In the genomic region with DNA sequence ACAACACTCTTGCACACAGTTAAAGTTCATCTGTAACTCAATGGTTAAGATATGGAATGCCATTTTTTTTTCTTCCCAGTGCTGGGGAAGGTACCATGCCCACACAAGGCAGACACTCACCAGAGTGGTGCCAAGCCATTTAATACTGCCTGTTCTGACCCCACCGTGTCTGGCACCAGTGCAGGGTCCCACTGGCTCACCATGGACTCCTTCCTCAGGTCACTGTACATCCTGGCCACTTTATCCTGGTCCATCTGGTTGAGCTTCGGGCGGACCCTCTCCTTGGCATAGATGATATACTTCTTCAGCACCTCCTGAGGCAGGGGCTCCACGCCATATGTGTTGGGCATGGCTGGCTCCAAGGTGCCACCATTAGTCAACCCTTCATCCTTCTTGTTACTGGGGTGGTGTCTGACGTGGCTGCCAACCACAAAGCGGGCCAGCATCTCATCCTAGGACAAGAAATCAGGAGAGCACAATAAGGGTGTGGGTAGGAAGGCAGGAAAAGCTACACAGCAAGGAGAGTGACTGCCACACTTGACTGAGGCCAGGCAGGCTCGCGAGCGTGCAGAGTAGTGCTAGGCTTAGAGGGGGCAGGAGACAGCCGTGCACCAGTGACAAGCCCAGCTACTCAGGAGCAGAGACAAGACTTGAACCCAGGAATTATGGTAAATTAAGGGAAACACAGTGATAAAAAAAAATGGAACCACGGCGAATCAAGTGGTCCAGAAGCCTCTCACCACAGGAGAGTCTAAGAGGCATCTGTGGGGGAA, we compare ENCODE assay signal across 25 mouse cellular contexts. TPM values are rescaled to one million over a fixed set of nuclear protein-coding genes. Genes with fewer than 3 reads are reported as not detected.
DNase-seq lines count a peak whose midpoint lies in the region; ATAC-seq lines count a peak whose summit lies in the region.
"Had no signal": no experiment of that assay in that cellular context is flagged by ENCODE, and none has a peak within 500 bp of the region (broad histone marks: within the 10 kb centered on the region; RNA-seq: fewer than 3 reads in every experiment).

No protein-coding gene starts in this region.

- H3K36me3 ChIP-seq in forebrain, embryonic 14.5 days (ENCODE audit: control insufficient read depth, insufficient read depth, low read length), result peaks cover 72% of the 10 kb centered on the region
- peaks cover 100% of the 10 kb centered on the region for H3K36me3 ChIP-seq in forebrain, embryonic 10.5 days (replicated peaks)
- peaks cover 51% of the 10 kb centered on the region for H3K36me3 ChIP-seq in midbrain, embryonic 11.5 days (ENCODE audit: control insufficient read depth, insufficient read depth, low read length)
- no peaks in the 10 kb centered on the region for H3K36me3 ChIP-seq in midbrain, embryonic 15.5 days (replicated peaks)

- H3K27me3 ChIP-seq in forebrain, embryonic 14.5 days (replicated peaks; ENCODE audit: control insufficient read depth, insufficient read depth, low read length), result no peaks in the 10 kb centered on the region
- no peaks in the 10 kb centered on the region for H3K27me3 ChIP-seq in forebrain, embryonic 10.5 days (ENCODE audit: poor library complexity, severe bottlenecking)
- H3K27me3 ChIP-seq in midbrain, embryonic 11.5 days (ENCODE audit: control insufficient read depth, insufficient read depth, low read length), result no peaks in the 10 kb centered on the region
- H3K27me3 ChIP-seq in midbrain, embryonic 15.5 days (replicated peaks), result no peaks in the 10 kb centered on the region
- H3K27me3 ChIP-seq: CH12.LX; embryonic facial prominence, embryonic 12.5 days; heart, embryonic 15.5 days; limb, embryonic 13.5 days; liver, embryonic 12.5 days; Patski had no signal

- no peak overlapping the region for H3K4me2 ChIP-seq in forebrain, embryonic 14.5 days (ENCODE audit: low read length)
- no peak overlapping the region for H3K4me2 ChIP-seq in midbrain, embryonic 11.5 days
- H3K4me2 ChIP-seq in midbrain, embryonic 15.5 days, result no peak overlapping the region
- H3K4me2 ChIP-seq: embryonic facial prominence, embryonic 12.5 days; heart, embryonic 15.5 days; limb, embryonic 13.5 days; liver, embryonic 12.5 days had no signal

- WGBS in forebrain, embryonic 14.5 days, result 91% methylated on average over 12 of the region's 12 CpGs
- 91% methylated on average over 12 of the region's 12 CpGs for WGBS in forebrain, embryonic 10.5 days
- 91% methylated on average over 12 of the region's 12 CpGs for WGBS in midbrain, embryonic 11.5 days
- 85% methylated on average over 12 of the region's 12 CpGs for WGBS in midbrain, embryonic 15.5 days

- 0 out of 2 replicates have a peak, but pooled peaks cover 2% of the 10 kb centered on the region for H3K4me1 ChIP-seq in forebrain, embryonic 14.5 days (ENCODE audit: control insufficient read depth, insufficient read depth, low read length)
- no peaks in the 10 kb centered on the region for H3K4me1 ChIP-seq in forebrain, embryonic 10.5 days
- peaks cover 7% of the 10 kb centered on the region for H3K4me1 ChIP-seq in midbrain, embryonic 11.5 days (ENCODE audit: control insufficient read depth, insufficient read depth, low read length)
- H3K4me1 ChIP-seq in midbrain, embryonic 15.5 days, result no peaks in the 10 kb centered on the region; the same call in 1 of the 2 replicates
- H3K4me1 ChIP-seq: embryonic facial prominence, embryonic 12.5 days; heart, embryonic 15.5 days; limb, embryonic 13.5 days had no signal

- no peak for DNase-seq in forebrain, embryonic 14.5 days (ENCODE audit: low spot score)
- DNase-seq in forebrain, embryonic 10.5 days (ENCODE audit: extremely low spot score, low spot score), result no peak
- no peak for DNase-seq in midbrain, embryonic 11.5 days (ENCODE audit: low spot score, missing footprints)
- DNase-seq in thymus, postnatal 36 days, result peak; percentile 50 to 60
- DNase-seq in thymus, adult 18-20 months, result no peak
- no peak for DNase-seq in left cerebral cortex, postnatal 25 days (ENCODE audit: low spot score in 2 of 2)
- DNase-seq: adrenal gland, postnatal 36 days; B cell, adult 2 months; cerebellum, adult 11-12 months; heart, postnatal 36 days; kidney, adult 18-20 months; kidney, postnatal 4 days; lung, adult 18-20 months; lung, postnatal 14 days had no signal

- no peak for ATAC-seq in forebrain, embryonic 14.5 days
- no peak; the same call in 1 of the 2 replicates for ATAC-seq in midbrain, embryonic 11.5 days (ENCODE audit: low FRiP score)
- no peak for ATAC-seq in midbrain, embryonic 15.5 days (replicated peaks)
- ATAC-seq: inflammation-experienced regulatory T-cells, adult 6 months; liver, embryonic 12.5 days; Patski had no signal

- H3K4me3 ChIP-seq in forebrain, embryonic 14.5 days (ENCODE audit: low read depth, low read length), result no peak overlapping the region
- H3K4me3 ChIP-seq in forebrain, embryonic 10.5 days, result no peak overlapping the region
- H3K4me3 ChIP-seq in midbrain, embryonic 11.5 days (ENCODE audit: low read depth, low read length), result no peak overlapping the region
- no peak overlapping the region for H3K4me3 ChIP-seq in midbrain, embryonic 15.5 days
- H3K4me3 ChIP-seq: embryonic facial prominence, embryonic 12.5 days; erythroblast, embryonic 14.5 days; heart, embryonic 15.5 days; limb, embryonic 13.5 days; liver, embryonic 12.5 days had no signal

- 0 out of 2 replicates have a peak overlapping the region, but pooled peaks have one; percentile 5 for H3K27ac ChIP-seq in forebrain, embryonic 14.5 days (ENCODE audit: low read depth, low read length)
- H3K27ac ChIP-seq in forebrain, embryonic 10.5 days, result no peak overlapping the region
- H3K27ac ChIP-seq in midbrain, embryonic 11.5 days (ENCODE audit: low read depth, low read length), result peak overlapping the region; percentile 22; the same call in 1 of the 2 replicates
- H3K27ac ChIP-seq in midbrain, embryonic 15.5 days, result no peak overlapping the region
- H3K27ac ChIP-seq: embryonic facial prominence, embryonic 12.5 days; heart, embryonic 15.5 days; limb, embryonic 13.5 days; liver, embryonic 12.5 days had no signal

- intact Hi-C loops in left cerebral cortex, postnatal 25 days (cut with DNase I), result no loop called here

- no peaks in the 10 kb centered on the region for H3K9me3 ChIP-seq in forebrain, embryonic 14.5 days (replicated peaks; ENCODE audit: control insufficient read depth, low read length)
- H3K9me3 ChIP-seq in forebrain, embryonic 10.5 days, result no peaks in the 10 kb centered on the region
- H3K9me3 ChIP-seq in midbrain, embryonic 11.5 days (ENCODE audit: control insufficient read depth, low read length), result no peaks in the 10 kb centered on the region
- no peaks in the 10 kb centered on the region for H3K9me3 ChIP-seq in midbrain, embryonic 15.5 days
- H3K9me3 ChIP-seq: embryonic facial prominence, embryonic 12.5 days; G1E; heart, embryonic 15.5 days; limb, embryonic 13.5 days; liver, embryonic 12.5 days had no signal

- H3K9ac ChIP-seq in forebrain, embryonic 14.5 days (ENCODE audit: low read length), result no peak overlapping the region
- no peak overlapping the region for H3K9ac ChIP-seq in midbrain, embryonic 11.5 days (ENCODE audit: low read length)
- H3K9ac ChIP-seq in midbrain, embryonic 15.5 days, result no peak overlapping the region
- H3K9ac ChIP-seq: embryonic facial prominence, embryonic 12.5 days; heart, embryonic 15.5 days; limb, embryonic 13.5 days; liver, embryonic 12.5 days had no signal

RNA-seq across cellular contexts. Expression of a gene that starts 11.0 kb away (rescaled TPM):
- 334 and 428 TPM in 2 replicates for polyA plus RNA-seq in forebrain, embryonic 14.5 days (2014; fragmentation: Nextera tagmentation; extraction: Ambion mirVana)
- polyA plus RNA-seq in forebrain, embryonic 10.5 days (2016; fragmentation: Nextera tagmentation; extraction: Ambion mirVana), result 44.7 and 52.8 TPM in 2 replicates
- 118 and 119 TPM in 2 replicates for polyA plus RNA-seq in midbrain, embryonic 11.5 days (2014; fragmentation: Nextera tagmentation; extraction: Ambion mirVana)
- polyA plus RNA-seq in midbrain, embryonic 15.5 days (2015; fragmentation: Nextera tagmentation; extraction: Ambion mirVana), result 697 and 723 TPM in 2 replicates
- 100 to 1,000 TPM; 173 to 180 TPM for total RNA-seq in left cerebral cortex, postnatal 25 days (2021)
- total RNA-seq: monocyte, adult 5-6 weeks had no signal
- polyA plus RNA-seq: G1E; inflammation-experienced regulatory T-cells, adult 6 months had no signal

RNA-seq across cellular contexts. Expression of a gene that starts 12.8 kb away (rescaled TPM):
- 71.1 and 82.8 TPM in 2 replicates for polyA plus RNA-seq in forebrain, embryonic 14.5 days (2014; fragmentation: Nextera tagmentation; extraction: Ambion mirVana)
- 305 and 322 TPM in 2 replicates for polyA plus RNA-seq in forebrain, embryonic 10.5 days (2016; fragmentation: Nextera tagmentation; extraction: Ambion mirVana)
- polyA plus RNA-seq in midbrain, embryonic 11.5 days (2014; fragmentation: Nextera tagmentation; extraction: Ambion mirVana), result 210 and 212 TPM in 2 replicates
- polyA plus RNA-seq in midbrain, embryonic 15.5 days (2015; fragmentation: Nextera tagmentation; extraction: Ambion mirVana), result 24.7 and 28.8 TPM in 2 replicates
- 1 to 10 TPM; 3.2 to 4.9 TPM for total RNA-seq in left cerebral cortex, postnatal 25 days (2021)

RNA-seq across cellular contexts. Expression of a gene that starts 16.2 kb away (rescaled TPM):
- polyA plus RNA-seq in forebrain, embryonic 14.5 days (2014; fragmentation: Nextera tagmentation; extraction: Ambion mirVana), result 32.9 and 41.2 TPM in 2 replicates
- polyA plus RNA-seq in forebrain, embryonic 10.5 days (2016; fragmentation: Nextera tagmentation; extraction: Ambion mirVana), result 47.9 and 51.5 TPM in 2 replicates
- 36.9 and 39.6 TPM in 2 replicates for polyA plus RNA-seq in midbrain, embryonic 11.5 days (2014; fragmentation: Nextera tagmentation; extraction: Ambion mirVana)
- polyA plus RNA-seq in midbrain, embryonic 15.5 days (2015; fragmentation: Nextera tagmentation; extraction: Ambion mirVana), result 102 and 103 TPM in 2 replicates
- total RNA-seq in left cerebral cortex, postnatal 25 days (2021), result 10 to 100 TPM; 39.2 to 46.8 TPM

RNA-seq across cellular contexts. Expression of a gene that starts 44.0 kb away (rescaled TPM):
- polyA plus RNA-seq in forebrain, embryonic 14.5 days (2014; fragmentation: Nextera tagmentation; extraction: Ambion mirVana), result 31.4 and 35.7 TPM in 2 replicates
- polyA plus RNA-seq in forebrain, embryonic 10.5 days (2016; fragmentation: Nextera tagmentation; extraction: Ambion mirVana), result 20.8 and 21.5 TPM in 2 replicates
- 15.4 and 17.4 TPM in 2 replicates for polyA plus RNA-seq in midbrain, embryonic 11.5 days (2014; fragmentation: Nextera tagmentation; extraction: Ambion mirVana)
- polyA plus RNA-seq in midbrain, embryonic 15.5 days (2015; fragmentation: Nextera tagmentation; extraction: Ambion mirVana), result 40.4 and 42.5 TPM in 2 replicates
- total RNA-seq in left cerebral cortex, postnatal 25 days (2021), result 10 to 100 TPM; 34.8 to 35.3 TPM

Comparison
In these comparisons a context has a peak if more than half of its experiments do, and no peak if none do; other contexts are left out.
1. DNase-seq: peak in thymus, postnatal 36 days (2 of 2); none in forebrain, embryonic 14.5 days (single experiment), forebrain, embryonic 10.5 days (single experiment), midbrain, embryonic 11.5 days (single experiment), thymus, adult 18-20 months (0 of 2) and left cerebral cortex, postnatal 25 days (0 of 2).
2. H3K27ac ChIP-seq: peak in forebrain, embryonic 14.5 days (single experiment) and midbrain, embryonic 11.5 days (single experiment); none in forebrain, embryonic 10.5 days (single experiment) and midbrain, embryonic 15.5 days (single experiment).